Mouse (Mus musculus) MEL (cell line): ENCODE measurements around the gene Cfap57. TPM values are rescaled to one million over a fixed set of nuclear protein-coding genes. Genes with fewer than 3 reads are reported as not detected.
"Not testable (repeated sequence)": the region's sequence is repeated elsewhere in the genome, so short reads cannot be mapped to it uniquely, and the experiment has no call there.

Source experiments
- DNase-seq: peaks from one replicate; pipeline ENCODE4 v3.0.0; 2011; ENCODE audit warnings: low read depth, low spot score
- H3K27ac ChIP-seq: 2 replicates; pipeline ENCODE4 v1.5.1; 2012; ENCODE audit warnings: low read depth, mild to moderate bottlenecking, control low read depth, low read length, moderate library complexity; ENCODE audit not compliant: control insufficient read depth
- H3K27me3 ChIP-seq, 2 experiments: fragments of 150-350 bp in 1 of 2; sonication (generic) in 1 of 2; 2 replicates each; pipeline ENCODE4 v1.6.1; 2012; ENCODE audit warnings: low read length in 2 of 2, mild to moderate bottlenecking in 2 of 2, improper control_type of control experiment in 1 of 2, moderate library complexity in 1 of 2; ENCODE audit not compliant: insufficient read depth in 2 of 2, control insufficient read depth in 1 of 2
- H3K36me3 ChIP-seq, 2 experiments: 2 replicates each; pipeline ENCODE4 v1.6.1; 2012 to 2014; ENCODE audit warnings: low read length in 2 of 2, improper control_type of control experiment in 1 of 2, inconsistent platforms in 1 of 2, mild to moderate bottlenecking in 1 of 2; ENCODE audit not compliant: insufficient read depth in 2 of 2, control insufficient read depth in 1 of 2
- H3K4me1 ChIP-seq, 2 experiments: fragments of 150-350 bp in 1 of 2; sonication (generic) in 1 of 2; 2 replicates each; pipeline ENCODE4 v1.6.1; 2012; ENCODE audit warnings: low read length in 2 of 2, improper control_type of control experiment in 1 of 2, mild to moderate bottlenecking in 1 of 2; ENCODE audit not compliant: insufficient read depth in 2 of 2, control insufficient read depth in 1 of 2
- H3K4me3 ChIP-seq, 2 experiments: fragments of 150-350 bp in 1 of 2; sonication (generic) in 1 of 2; 2 replicates each; pipeline ENCODE4 v1.5.1; 2012; ENCODE audit warnings: low read depth in 2 of 2, low read length in 2 of 2, mild to moderate bottlenecking in 2 of 2, moderate library complexity in 2 of 2, control low read depth in 1 of 2, improper control_type of control experiment in 1 of 2; ENCODE audit not compliant: control insufficient read depth in 1 of 2, insufficient read depth in 1 of 2
- H3K79me2 ChIP-seq: 2 replicates; pipeline ENCODE4 v1.6.1; 2012; ENCODE audit warnings: mild to moderate bottlenecking, low read length, moderate library complexity; ENCODE audit not compliant: control insufficient read depth, poor library complexity, insufficient read depth
- H3K9ac ChIP-seq: 2 replicates; pipeline ENCODE4 v1.6.1; 2012; ENCODE audit warnings: low read depth, mild to moderate bottlenecking, control low read depth, low read length, moderate library complexity; ENCODE audit not compliant: control insufficient read depth, poor library complexity, severe bottlenecking
- H3K9me3 ChIP-seq: fragments of 150-350 bp; sonication (generic); replicated peaks from 2 replicates; pipeline ENCODE4 v1.6.1; 2012; ENCODE audit warnings: mild to moderate bottlenecking, low read length, improper control_type of control experiment, moderate library complexity; ENCODE audit not compliant: insufficient read depth
- BHLHE40 ChIP-seq: IDR thresholded peaks from 2 replicates; pipeline ENCODE4 v1.6.1; 2012; ENCODE audit warnings: low read depth, mild to moderate bottlenecking, inconsistent platforms, low read length, improper control_type of control experiment, borderline replicate concordance
- CHD2 ChIP-seq: IDR thresholded peaks from 2 replicates; pipeline ENCODE4 v1.6.1; 2011; ENCODE audit warnings: low read length, improper control_type of control experiment
- CTCF ChIP-seq, 3 experiments: IDR thresholded peaks in 2 of 3; conservative IDR thresholded peaks in 1 of 3; 2 replicates each; pipeline ENCODE4 v1.5.1; 2011 to 2012; ENCODE audit warnings: low read length in 3 of 3, low read depth in 2 of 3, mild to moderate bottlenecking in 2 of 3, improper control_type of control experiment in 1 of 3, inconsistent platforms in 1 of 3, mixed read lengths in 1 of 3, moderate library complexity in 1 of 3; ENCODE audit not compliant: control insufficient read depth in 1 of 3, insufficient read depth in 1 of 3, poor library complexity in 1 of 3, severe bottlenecking in 1 of 3
- ELF1 ChIP-seq: IDR thresholded peaks from 2 replicates; pipeline ENCODE4 v1.6.1; 2014; ENCODE audit warnings: low read depth, mild to moderate bottlenecking, inconsistent platforms, low read length, improper control_type of control experiment, moderate library complexity
- EP300 ChIP-seq, 2 experiments: IDR thresholded peaks; 2 replicates each; pipeline ENCODE4 v1.6.1; 2011; ENCODE audit warnings: improper control_type of control experiment in 2 of 2, low read length in 2 of 2, low read depth in 1 of 2, mild to moderate bottlenecking in 1 of 2
- GABPA ChIP-seq: IDR thresholded peaks from 2 replicates; pipeline ENCODE4 v1.6.1; 2012; ENCODE audit warnings: low read depth, mild to moderate bottlenecking, inconsistent platforms, low read length, improper control_type of control experiment, moderate library complexity
- JUND ChIP-seq: IDR thresholded peaks from 2 replicates; pipeline ENCODE4 v1.6.1; 2011; ENCODE audit warnings: low read depth, mild to moderate bottlenecking, improper control_type of control experiment, low read length
- KAT2A ChIP-seq: conservative IDR thresholded peaks from 2 replicates; pipeline ENCODE4 v1.6.1; 2012; ENCODE audit warnings: low read depth, low read length, improper control_type of control experiment, inconsistent platforms
- MAZ ChIP-seq: IDR thresholded peaks from 2 replicates; pipeline ENCODE4 v1.6.1; 2012; ENCODE audit warnings: low read depth, mild to moderate bottlenecking, inconsistent platforms, low read length, improper control_type of control experiment
- MXI1 ChIP-seq: IDR thresholded peaks from 2 replicates; pipeline ENCODE4 v1.6.1; 2011; ENCODE audit warnings: mild to moderate bottlenecking, low read depth, low read length, improper control_type of control experiment
- MYC ChIP-seq: IDR thresholded peaks from 2 replicates; pipeline ENCODE4 v1.6.1; 2011; ENCODE audit warnings: low read depth, mild to moderate bottlenecking, low read length, improper control_type of control experiment, moderate library complexity
- NELFE ChIP-seq: IDR thresholded peaks from 2 replicates; pipeline ENCODE4 v1.6.1; 2011; ENCODE audit warnings: low read depth, low read length, improper control_type of control experiment
- POLR2AphosphoS2 ChIP-seq: IDR thresholded peaks from 2 replicates; pipeline ENCODE4 v1.6.1; 2011; ENCODE audit warnings: low read length, improper control_type of control experiment
- POLR2AphosphoS5 ChIP-seq: IDR thresholded peaks from 2 replicates; pipeline ENCODE4 v1.6.1; 2012; ENCODE audit warnings: low read depth, borderline replicate concordance, mild to moderate bottlenecking, inconsistent platforms, low read length, moderate library complexity, mixed read lengths
- UBTF ChIP-seq: IDR thresholded peaks from 2 replicates; pipeline ENCODE4 v1.6.1; 2012; ENCODE audit warnings: low read depth, mild to moderate bottlenecking, inconsistent platforms, low read length, improper control_type of control experiment, moderate library complexity, borderline replicate concordance; ENCODE audit not compliant: insufficient read depth
- USF2 ChIP-seq, 2 experiments: IDR thresholded peaks; 2 replicates each; pipeline ENCODE4 v1.6.1; 2011 to 2012; ENCODE audit warnings: improper control_type of control experiment in 2 of 2, low read length in 2 of 2, borderline replicate concordance in 1 of 2, inconsistent platforms in 1 of 2, low read depth in 1 of 2, mild to moderate bottlenecking in 1 of 2; ENCODE audit not compliant: insufficient read depth in 1 of 2
- ZKSCAN1 ChIP-seq: IDR thresholded peaks from 2 replicates; pipeline ENCODE4 v1.6.1; 2012; ENCODE audit warnings: low read depth, mild to moderate bottlenecking, inconsistent platforms, low read length, improper control_type of control experiment, moderate library complexity
- ZNF384 ChIP-seq: IDR thresholded peaks from 2 replicates; pipeline ENCODE4 v1.6.1; 2012; ENCODE audit warnings: low read depth, mild to moderate bottlenecking, inconsistent platforms, low read length, improper control_type of control experiment
- polyA plus RNA-seq, 2 experiments: library from polyadenylated mRNA; stranded (reverse) in 1 of 2; unstranded in 1 of 2; fragments of >175 nt in 1 of 2; fragments of >200 nt in 1 of 2; gene quantifications; 2 replicates each; pipeline versions ENCODE4 v1.2.1 to v1.2.4; 2012; ENCODE audit warnings: low replicate concordance in 2 of 2, low read depth in 1 of 2; ENCODE audit not compliant: insufficient read length in 2 of 2, insufficient read depth in 1 of 2, missing spikeins in 1 of 2
- total RNA-seq: library from RNA; depleted of rRNA; stranded (reverse); fragments of 300-350 nt; gene quantifications from 2 replicates; pipeline ENCODE4 v1.2.3, GENCODE M21; 2012

Cfap57 gene
- total and polyA plus RNA-seq, 3 experiments, result not detected

DNA sequence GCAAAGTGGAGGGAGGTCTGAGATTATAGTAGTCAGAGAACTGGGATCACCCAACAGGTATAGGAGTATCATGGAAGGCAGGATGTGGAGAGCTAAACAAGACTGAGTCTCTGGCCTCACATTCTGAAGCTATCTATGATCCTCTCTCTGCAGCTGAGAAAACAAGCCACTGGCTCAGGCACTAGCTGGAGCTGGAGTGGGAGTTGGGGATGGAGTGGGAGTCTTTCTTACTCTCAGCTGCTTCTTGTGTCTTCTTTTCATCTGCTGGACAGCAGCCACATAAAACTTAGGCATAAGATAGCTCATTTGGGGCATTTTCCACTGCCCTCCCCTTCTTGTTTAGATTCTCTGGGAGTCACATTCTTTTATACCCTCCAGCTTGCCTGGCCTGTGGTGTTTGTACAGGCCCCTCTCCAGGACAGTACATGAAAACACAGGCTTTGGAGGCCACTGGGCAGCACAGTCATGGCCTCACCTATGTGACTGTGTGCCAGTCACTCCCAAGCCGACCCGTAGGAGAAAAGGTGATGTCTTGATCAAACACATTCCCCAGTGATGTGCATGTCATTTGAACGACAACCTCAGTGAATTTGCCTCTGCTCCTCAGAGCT lies 67.4 kb downstream of the Cfap57 start:
- DNase-seq, result no peak
- Histone ChIP-seq H3K4me3 (no peak overlapping the region), H3K27ac (no peak overlapping the region), H3K4me1 (no peaks in the 10 kb centered on the region), H3K36me3 (no peaks in the 10 kb centered on the region), H3K9ac (no peak overlapping the region), H3K9me3 (no peaks in the 10 kb centered on the region), H3K79me2 (no peaks in the 10 kb centered on the region), H3K27me3 (peaks cover 0 to 4% of the 10 kb centered on the region in 2 experiments; a peak in 2 of 4 replicates)
- TF ChIP-seq ZKSCAN1 (no peak), KAT2A (no peak), POLR2AphosphoS5 (no peak), USF2 (IDR thresholded peaks at IDR 0.05; ENCODE audit: borderline replicate concordance in 1 of 2, insufficient read depth in 1 of 2, low read depth in 1 of 2, low read length in 2 of 2) (no peak), MAZ (no peak), UBTF (no peak), MYC (no peak), EP300 (IDR thresholded peaks at IDR 0.05; ENCODE audit: low read depth in 1 of 2, low read length in 2 of 2) (no peak), POLR2AphosphoS2 (no peak), CHD2 (no peak), JUND (no peak), ELF1 (no peak), CTCF (IDR thresholded peaks at IDR 0.05 in 2 of 3, conservative IDR thresholded peaks at IDR 0.05 in 1 of 3; ENCODE audit: control insufficient read depth in 1 of 3, insufficient read depth in 1 of 3, low read depth in 2 of 3, low read length in 3 of 3, poor library complexity in 1 of 3, severe bottlenecking in 1 of 3) (no peak), NELFE (no peak), ZNF384 (no peak), MXI1 (no peak), GABPA (no peak), BHLHE40 (no peak)

DNA sequence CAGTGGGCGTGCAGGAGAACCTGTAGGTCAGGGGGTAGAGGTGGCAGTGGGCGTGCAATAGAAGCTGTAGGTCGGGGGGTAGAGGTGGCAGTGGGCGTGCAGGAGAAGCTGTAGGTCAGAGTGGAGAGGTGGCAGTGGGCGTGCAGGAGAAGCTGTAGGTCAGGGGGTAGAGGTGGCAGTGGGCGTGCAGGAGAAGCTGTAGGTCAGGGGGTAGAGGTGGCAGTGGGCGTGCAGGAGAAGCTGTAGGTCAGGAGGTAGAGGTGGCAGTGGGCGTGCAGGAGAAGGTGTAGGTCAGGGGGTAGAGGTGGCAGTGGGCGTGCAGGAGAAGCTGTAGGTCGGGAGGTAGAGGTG lies 72.5 kb downstream of the Cfap57 start:
- not testable (repeated sequence) for H3K4me1 ChIP-seq, H3K79me2 ChIP-seq, H3K9me3 ChIP-seq, H3K36me3 ChIP-seq, H3K27ac ChIP-seq, H3K27me3 ChIP-seq, H3K9ac ChIP-seq, H3K4me3 ChIP-seq
- DNase-seq, result peak; percentile 32

DNA sequence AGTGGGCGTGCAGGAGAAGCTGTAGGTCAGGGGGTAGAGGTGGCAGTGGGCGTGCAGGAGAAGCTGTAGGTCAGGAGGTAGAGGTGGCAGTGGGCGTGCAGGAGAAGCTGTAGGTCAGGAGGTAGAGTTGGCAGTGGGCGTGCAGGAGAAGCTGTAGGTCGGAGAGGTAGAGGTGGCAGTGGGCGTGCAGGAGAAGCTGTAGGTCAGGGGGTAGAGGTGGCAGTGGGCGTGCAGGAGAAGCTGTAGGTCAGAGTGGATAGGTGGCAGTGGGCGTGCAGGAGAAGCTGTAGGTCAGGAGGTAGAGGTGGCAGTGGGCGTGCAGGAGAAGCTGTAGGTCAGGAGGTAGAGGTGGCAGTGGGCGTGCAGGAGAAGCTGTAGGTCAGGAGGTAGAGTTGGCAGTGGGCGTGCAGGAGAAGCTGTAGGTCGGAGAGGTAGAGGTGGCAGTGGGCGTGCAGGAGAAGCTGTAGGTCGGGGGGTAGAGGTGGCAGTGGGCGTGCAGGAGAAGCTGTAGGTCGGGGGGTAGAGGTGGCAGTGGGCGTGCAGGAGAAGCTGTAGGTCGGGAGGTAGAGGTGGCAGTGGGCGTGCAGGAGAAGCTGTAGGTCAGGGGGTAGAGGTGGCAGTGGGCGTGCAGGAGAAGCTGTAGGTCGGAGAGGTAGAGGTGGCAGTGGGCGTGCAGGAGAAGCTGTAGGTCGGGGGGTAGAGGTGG lies 73.0 kb downstream of the Cfap57 start:
- H3K36me3 ChIP-seq, DNase-seq, H3K4me1 ChIP-seq, H3K9ac ChIP-seq, H3K9me3 ChIP-seq, H3K27ac ChIP-seq, H3K4me3 ChIP-seq, H3K79me2 ChIP-seq, H3K27me3 ChIP-seq: not testable (repeated sequence)
